In the genomic region with DNA sequence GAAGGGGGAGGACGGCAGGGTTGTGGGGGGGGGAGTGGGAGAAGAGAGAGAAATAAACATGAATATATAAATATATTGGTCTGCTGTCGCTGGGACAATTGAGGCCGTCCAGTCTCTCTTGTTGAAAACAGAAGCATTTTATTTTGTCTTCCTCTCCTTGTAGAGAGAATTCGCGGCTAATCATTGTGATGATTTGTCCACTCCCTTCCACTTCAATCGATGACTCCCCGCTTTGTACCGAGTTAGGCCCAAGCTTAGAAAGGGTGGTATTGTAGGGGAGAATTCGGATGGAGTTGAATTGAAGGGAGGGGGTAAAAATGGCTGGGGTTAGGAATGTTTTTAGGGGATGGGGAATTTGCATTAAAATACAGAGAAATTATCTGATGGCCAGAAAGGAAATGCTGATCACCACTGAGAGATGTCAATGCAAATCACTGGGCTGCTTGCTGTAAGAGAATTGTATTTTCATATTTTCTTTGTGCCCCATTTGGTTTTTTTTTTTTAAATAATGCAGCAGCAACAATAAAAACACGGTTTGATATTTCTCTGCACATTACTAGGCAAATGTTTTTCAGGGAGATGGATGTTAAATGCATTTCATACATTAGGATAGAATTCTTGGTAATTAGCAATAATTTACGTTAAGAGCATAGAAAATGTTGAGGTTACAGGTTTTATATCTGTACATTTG, we compare ENCODE assay signal across 9 mouse cellular contexts. TPM values are rescaled to one million over a fixed set of nuclear protein-coding genes. Genes with fewer than 3 reads are reported as not detected.
DNase-seq lines count a peak whose midpoint lies in the region; ATAC-seq and TF ChIP-seq lines count a peak whose summit lies in the region.
"Had no signal": no experiment of that assay in that cellular context is flagged by ENCODE, and none has a peak within 500 bp of the region (broad histone marks: within the 10 kb centered on the region; RNA-seq: fewer than 3 reads in every experiment).

No protein-coding gene starts in this region.

- no peaks in the 10 kb centered on the region for H3K9me3 ChIP-seq in lung, postnatal 0 days (ENCODE audit: low read length)
- no peaks in the 10 kb centered on the region for H3K9me3 ChIP-seq in forebrain, embryonic 12.5 days
- H3K9me3 ChIP-seq in limb, embryonic 11.5 days (ENCODE audit: control insufficient read depth, low read length), result no peaks in the 10 kb centered on the region

- H3K36me3 ChIP-seq in lung, postnatal 0 days (ENCODE audit: insufficient read depth, low read length), result no peaks in the 10 kb centered on the region
- peaks cover 24% of the 10 kb centered on the region for H3K36me3 ChIP-seq in forebrain, embryonic 12.5 days (replicated peaks)
- H3K36me3 ChIP-seq in limb, embryonic 11.5 days (ENCODE audit: control insufficient read depth, insufficient read depth, low read length), result peaks cover 11% of the 10 kb centered on the region; the same call in 1 of the 2 replicates

- peak overlapping the region; percentile 100 for H3K4me2 ChIP-seq in lung, postnatal 0 days (replicated peaks; ENCODE audit: low read depth, low read length)
- H3K4me2 ChIP-seq in forebrain, embryonic 12.5 days, result peak overlapping the region; percentile 96
- H3K4me2 ChIP-seq in limb, embryonic 11.5 days (ENCODE audit: low read depth, severe bottlenecking), result peak overlapping the region; percentile 97

- TF ChIP-seq EP300 in lung, postnatal 0 days (IDR thresholded peaks at IDR 0.05), result no peak

- WGBS in lung, postnatal 0 days, result 45% methylated on average over 11 of the region's 11 CpGs
- 73% methylated on average over 11 of the region's 11 CpGs for WGBS in lung, adult 2 months
- WGBS in forebrain, embryonic 12.5 days, result 8% methylated on average over 11 of the region's 11 CpGs
- WGBS in limb, embryonic 11.5 days, result 12% methylated on average over 11 of the region's 11 CpGs
- WGBS in olfactory bulb, adult 2 months, result 31% methylated on average over 11 of the region's 11 CpGs

- H3K4me1 ChIP-seq in lung, postnatal 0 days (ENCODE audit: insufficient read depth, low read depth, low read length), result no peaks in the 10 kb centered on the region; the same call in 1 of the 2 replicates
- 0 out of 2 replicates have a peak, but pooled peaks cover 2% of the 10 kb centered on the region for H3K4me1 ChIP-seq in lung, adult 2 months (ENCODE audit: control insufficient read depth, insufficient read depth, low read length)
- H3K4me1 ChIP-seq in forebrain, embryonic 12.5 days, result peaks cover 54% of the 10 kb centered on the region
- H3K4me1 ChIP-seq in limb, embryonic 11.5 days (ENCODE audit: control insufficient read depth, insufficient read depth, low read length), result peaks cover 16% of the 10 kb centered on the region; the same call in 1 of the 2 replicates
- H3K4me1 ChIP-seq in olfactory bulb, adult 2 months (ENCODE audit: control insufficient read depth, insufficient read depth, low read length), result 0 out of 2 replicates have a peak, but pooled peaks cover 7% of the 10 kb centered on the region

- ATAC-seq in lung, postnatal 0 days, result no peak
- ATAC-seq in forebrain, embryonic 12.5 days (ENCODE audit: low FRiP score), result no peak
- no peak for ATAC-seq in limb, embryonic 11.5 days (ENCODE audit: insufficient number of reproducible peaks, low FRiP score, low TSS enrichment, low read depth)

- TF ChIP-seq POLR2A in lung, adult 2 months (IDR thresholded peaks at IDR 0.05; ENCODE audit: borderline replicate concordance, extremely low read depth, low read depth, low read length), result no peak
- no peak for TF ChIP-seq POLR2A in olfactory bulb, adult 2 months (IDR thresholded peaks at IDR 0.05; ENCODE audit: insufficient read depth, low read depth, low read length)

- no peak overlapping the region for H3K9ac ChIP-seq in lung, postnatal 0 days (replicated peaks; ENCODE audit: low read depth)
- peak overlapping the region; percentile 98 for H3K9ac ChIP-seq in forebrain, embryonic 12.5 days
- peak overlapping the region; percentile 97 for H3K9ac ChIP-seq in limb, embryonic 11.5 days (ENCODE audit: low read length)

- DNase-seq in lung, postnatal 0 days (ENCODE audit: low spot score), result no peak
- DNase-seq in lung, adult 2 months, result no peak
- DNase-seq in limb, embryonic 11.5 days (ENCODE audit: low spot score), result no peak
- DNase-seq in cerebellum, postnatal 14 days, result no peak
- no peak for DNase-seq in right cerebral cortex, postnatal 10 days (ENCODE audit: low spot score in 2 of 2)
- DNase-seq in urinary bladder, adult 2 months (ENCODE audit: low spot score), result no peak
- DNase-seq: lung, adult 18-20 months had no signal

- no peak overlapping the region for H3K27ac ChIP-seq in lung, postnatal 0 days (ENCODE audit: low read length)
- H3K27ac ChIP-seq in forebrain, embryonic 12.5 days, result peak overlapping the region; percentile 99
- peak overlapping the region; percentile 97 for H3K27ac ChIP-seq in limb, embryonic 11.5 days (replicated peaks; ENCODE audit: low read depth, low read length)
- peak overlapping the region; percentile 99 for H3K27ac ChIP-seq in olfactory bulb, adult 2 months (ENCODE audit: insufficient read depth, low read depth, low read length)

- H3K27me3 ChIP-seq in lung, postnatal 0 days (replicated peaks; ENCODE audit: insufficient read depth, low read length), result no peaks in the 10 kb centered on the region
- H3K27me3 ChIP-seq in forebrain, embryonic 12.5 days, result no peaks in the 10 kb centered on the region
- H3K27me3 ChIP-seq in limb, embryonic 11.5 days (ENCODE audit: control insufficient read depth, insufficient read depth, low read length), result no peaks in the 10 kb centered on the region

- no peak for TF ChIP-seq CTCF in lung, postnatal 0 days (IDR thresholded peaks at IDR 0.05)
- no peak for TF ChIP-seq CTCF in lung, adult 2 months (IDR thresholded peaks at IDR 0.05; ENCODE audit: insufficient read depth, low read length)
- no peak for TF ChIP-seq CTCF in olfactory bulb, adult 2 months (IDR thresholded peaks at IDR 0.05; ENCODE audit: insufficient read depth, low read depth, low read length)

- H3K4me3 ChIP-seq in lung, postnatal 0 days (ENCODE audit: low read depth, low read length), result peak overlapping the region; percentile 66; the same call in 1 of the 2 replicates
- no peak overlapping the region for H3K4me3 ChIP-seq in lung, adult 2 months (replicated peaks; ENCODE audit: extremely low read depth, low read depth, low read length)
- H3K4me3 ChIP-seq in forebrain, embryonic 12.5 days (replicated peaks), result peak overlapping the region; percentile 96
- H3K4me3 ChIP-seq in limb, embryonic 11.5 days (ENCODE audit: low read depth, low read length), result peak overlapping the region; percentile 68
- peak overlapping the region; percentile 64 for H3K4me3 ChIP-seq in olfactory bulb, adult 2 months (ENCODE audit: insufficient read depth, low read depth, low read length)

RNA-seq across cellular contexts. Expression of a gene that starts 4.7 kb away (rescaled TPM):
- polyA plus RNA-seq in lung, postnatal 0 days (2015; fragmentation: Nextera tagmentation; extraction: Ambion mirVana), result 2.4 and 2.6 TPM in 2 replicates
- polyA plus RNA-seq in lung, adult 2 months (2012; rRNA removed), result 0.96 and 1.5 TPM in 2 replicates
- polyA plus RNA-seq in forebrain, embryonic 12.5 days (2016; fragmentation: Nextera tagmentation; extraction: Ambion mirVana), result 129 and 130 TPM in 2 replicates
- 95.2 and 98.4 TPM in 2 replicates for polyA plus RNA-seq in limb, embryonic 11.5 days (2014; fragmentation: Nextera tagmentation; extraction: Ambion mirVana)
- 89.4 TPM in 1 of 2 replicates, not detected in the other for polyA plus RNA-seq in olfactory bulb, adult 2 months (2012; ENCODE audit: insufficient read depth, insufficient read length, low replicate concordance, missing spikeins)
- polyA plus RNA-seq in urinary bladder, adult 2 months (2012; rRNA removed), result 1.3 and 2.4 TPM in 2 replicates

RNA-seq across cellular contexts. Expression of a gene that starts 7.7 kb away (rescaled TPM):
- not detected in 2 replicates for polyA plus RNA-seq in lung, postnatal 0 days (2015; fragmentation: Nextera tagmentation; extraction: Ambion mirVana)
- polyA plus RNA-seq in lung, adult 2 months (2012; rRNA removed), result not detected in 2 replicates
- not detected in 2 replicates for polyA plus RNA-seq in forebrain, embryonic 12.5 days (2016; fragmentation: Nextera tagmentation; extraction: Ambion mirVana)
- polyA plus RNA-seq in limb, embryonic 11.5 days (2014; fragmentation: Nextera tagmentation; extraction: Ambion mirVana), result not detected in 2 replicates
- polyA plus RNA-seq in olfactory bulb, adult 2 months (2012; ENCODE audit: insufficient read depth, insufficient read length, low replicate concordance, missing spikeins), result not detected in 2 replicates
- not detected in 2 replicates for polyA plus RNA-seq in urinary bladder, adult 2 months (2012; rRNA removed)

Comparison
In these comparisons a context has a peak if more than half of its experiments do, and no peak if none do; other contexts are left out.
1. RNA of a gene that starts 4.7 kb away (polyA plus RNA-seq): 129 to 130 TPM in forebrain, embryonic 12.5 days, 95.2 to 98.4 TPM in limb, embryonic 11.5 days and 89.4 TPM in olfactory bulb, adult 2 months; 2.4 to 2.6 TPM in lung, postnatal 0 days, 0.96 to 1.5 TPM in lung, adult 2 months and 1.3 to 2.4 TPM in urinary bladder, adult 2 months; every median in the first group is over 10 times any median in the second.
2. Peak in every context shown above with its lines, with median percentiles within 50 percentile points of each other: H3K4me2 ChIP-seq.